In genomic region chr19:37433895-37434262, GRCm38 (mm10) we compare ENCODE assay signal across 8 mouse cellular contexts. TPM values are rescaled to one million over a fixed set of nuclear protein-coding genes. Genes with fewer than 3 reads are reported as not detected.
A peak's percentile ranks its signal among the peaks of the same experiment; 100 is the strongest.
DNase-seq lines count a peak whose midpoint lies in the region; ATAC-seq and TF ChIP-seq lines count a peak whose summit lies in the region.

No protein-coding gene starts in this region.

- peaks cover 7% of the 10 kb centered on the region for H3K79me2 ChIP-seq in liver, adult 2 months (ENCODE audit: control insufficient read depth, insufficient read depth, low read length)

- no peaks in the 10 kb centered on the region for H3K9me3 ChIP-seq in hindbrain, embryonic 12.5 days (replicated peaks)
- H3K9me3 ChIP-seq in neural tube, embryonic 11.5 days (ENCODE audit: control insufficient read depth, low read length) = no peaks in the 10 kb centered on the region

- no peak overlapping the region for H3K27ac ChIP-seq in left cerebral cortex, adult 2 months
- H3K27ac ChIP-seq in brown adipose tissue, adult 24 weeks (replicated peaks; ENCODE audit: low read depth, low read length) = no peak overlapping the region
- no peak overlapping the region for H3K27ac ChIP-seq in hindbrain, embryonic 12.5 days
- peak overlapping the region; percentile 86 for H3K27ac ChIP-seq in liver, adult 2 months (replicated peaks; ENCODE audit: insufficient read depth, low read depth, low read length)
- H3K27ac ChIP-seq in neural tube, embryonic 11.5 days (ENCODE audit: low read depth, low read length) = no peak overlapping the region

- ATAC-seq in hindbrain, embryonic 12.5 days (ENCODE audit: low FRiP score) = peak; percentile 15; the same call in 1 of the 2 replicates
- ATAC-seq in neural tube, embryonic 11.5 days (ENCODE audit: insufficient read depth, low FRiP score, low TSS enrichment) = peak; percentile 23

- no peak for DNase-seq in left cerebral cortex, adult 2 months (ENCODE audit: extremely low spot score in 1 of 2, low spot score in 2 of 2)
- DNase-seq in left cerebral cortex, postnatal 36 days (ENCODE audit: low spot score in 2 of 2) = no peak
- DNase-seq in liver, adult 2 months (ENCODE audit: extremely low read depth, low read depth, low spot score) = peak; percentile 84
- DNase-seq in neural tube, embryonic 11.5 days (ENCODE audit: low spot score) = no peak
- no peak for DNase-seq in right cerebral cortex, postnatal 14 days
- no peak for DNase-seq in left cerebral cortex, adult 8-10 months (ENCODE audit: low spot score in 2 of 2)

- intact Hi-C loops in left cerebral cortex, adult 2 months (cut with DNase I) = no loop called here
- intact Hi-C loops in left cerebral cortex, postnatal 36 days (cut with DNase I) = no loop called here

- no peak for TF ChIP-seq CTCF in left cerebral cortex, adult 2 months (IDR thresholded peaks at IDR 0.05)
- TF ChIP-seq CTCF in liver, adult 2 months (IDR thresholded peaks at IDR 0.05; ENCODE audit: low read depth, low read length) = no peak

- no peak for TF ChIP-seq POLR2A in liver, adult 2 months (IDR thresholded peaks at IDR 0.05; ENCODE audit: extremely low read depth, insufficient read depth, low read length)

- peaks cover 7% of the 10 kb centered on the region for H3K4me1 ChIP-seq in brown adipose tissue, adult 24 weeks (ENCODE audit: control insufficient read depth, insufficient read depth, insufficient read length, low read length)
- peaks cover 17% of the 10 kb centered on the region for H3K4me1 ChIP-seq in hindbrain, embryonic 12.5 days
- peaks cover 8% of the 10 kb centered on the region for H3K4me1 ChIP-seq in liver, adult 2 months (ENCODE audit: control insufficient read depth, insufficient read depth, low read length)
- no peaks in the 10 kb centered on the region; the same call in 1 of the 2 replicates for H3K4me1 ChIP-seq in neural tube, embryonic 11.5 days (ENCODE audit: control insufficient read depth, insufficient read depth, low read length)

- peak overlapping the region; percentile 57 for H3K4me2 ChIP-seq in hindbrain, embryonic 12.5 days (replicated peaks)
- H3K4me2 ChIP-seq in neural tube, embryonic 11.5 days (ENCODE audit: low read depth) = peak overlapping the region; percentile 42

- under 1% methylated on average over 14 of the region's 14 CpGs for WGBS in hindbrain, embryonic 12.5 days
- 3% methylated on average over 14 of the region's 14 CpGs for WGBS in liver, adult 2 months
- 3% methylated on average over 14 of the region's 14 CpGs for WGBS in neural tube, embryonic 11.5 days

- peak overlapping the region; percentile 37 for H3K4me3 ChIP-seq in left cerebral cortex, adult 2 months
- H3K4me3 ChIP-seq in brown adipose tissue, adult 24 weeks (ENCODE audit: insufficient read depth, low read depth, low read length) = peak overlapping the region; percentile 63
- peak overlapping the region; percentile 44 for H3K4me3 ChIP-seq in hindbrain, embryonic 12.5 days
- H3K4me3 ChIP-seq in liver, adult 2 months (ENCODE audit: insufficient read depth, low read depth, low read length) = peak overlapping the region; percentile 90
- peak overlapping the region; percentile 40 for H3K4me3 ChIP-seq in neural tube, embryonic 11.5 days (ENCODE audit: low read depth, low read length)

- no peak overlapping the region for H3K9ac ChIP-seq in hindbrain, embryonic 12.5 days
- H3K9ac ChIP-seq in liver, adult 2 months (ENCODE audit: low read depth, low read length) = peak overlapping the region; percentile 84
- no peak overlapping the region for H3K9ac ChIP-seq in neural tube, embryonic 11.5 days (ENCODE audit: low read length)

- H3K27me3 ChIP-seq in hindbrain, embryonic 12.5 days = peaks cover 80% of the 10 kb centered on the region
- H3K27me3 ChIP-seq in liver, adult 2 months (ENCODE audit: control insufficient read depth, insufficient read depth, low read length) = no peaks in the 10 kb centered on the region
- peaks cover 65% of the 10 kb centered on the region for H3K27me3 ChIP-seq in neural tube, embryonic 11.5 days (ENCODE audit: control insufficient read depth, insufficient read depth, low read length)

- no peaks in the 10 kb centered on the region for H3K36me3 ChIP-seq in hindbrain, embryonic 12.5 days
- peaks cover 17% of the 10 kb centered on the region for H3K36me3 ChIP-seq in liver, adult 2 months (ENCODE audit: control insufficient read depth, insufficient read depth, low read length)
- no peaks in the 10 kb centered on the region for H3K36me3 ChIP-seq in neural tube, embryonic 11.5 days (ENCODE audit: control insufficient read depth, insufficient read depth, low read length)

RNA-seq across cellular contexts. Expression of gene Hhex, which starts 0.7 kb away (rescaled TPM):
- total RNA-seq in left cerebral cortex, adult 2 months (2021) = 1 to 10 TPM; 1.2 to 1.7 TPM
- total RNA-seq in left cerebral cortex, postnatal 36 days (2021) = 1 to 10 TPM; 2.4 to 3.4 TPM
- 2.9 and 4.0 TPM in 2 replicates for polyA plus RNA-seq in brown adipose tissue, adult 24 weeks (2012; ENCODE audit: insufficient read depth, insufficient read length, missing spikeins)
- polyA plus RNA-seq in hindbrain, embryonic 12.5 days (2016; fragmentation: Nextera tagmentation; extraction: Ambion mirVana) = 7.2 and 9.2 TPM in 2 replicates
- total RNA-seq in liver, adult 2 months (2014; rRNA removed) = 15.9 and 28.4 TPM in 2 replicates
- polyA plus RNA-seq in liver, adult 2 months (2012; rRNA removed) = 73.0 and 107 TPM in 2 replicates
- 4.5 and 5.8 TPM in 2 replicates for polyA plus RNA-seq in neural tube, embryonic 11.5 days (2014; fragmentation: Nextera tagmentation; extraction: Ambion mirVana)
- total RNA-seq in left cerebral cortex, adult 8-10 months (2022) = 1 to 10 TPM; 1.8 to 5.5 (median 3.4) TPM

RNA-seq across cellular contexts. Expression of gene Kif11, which starts 57.7 kb away (rescaled TPM):
- under 1 TPM; 0.63 to 0.79 TPM for total RNA-seq in left cerebral cortex, adult 2 months (2021)
- total RNA-seq in left cerebral cortex, postnatal 36 days (2021) = 1 to 10 TPM; 1.1 TPM
- 0.20 TPM in 1 of 2 replicates, not detected in the other for polyA plus RNA-seq in brown adipose tissue, adult 24 weeks (2012; ENCODE audit: insufficient read depth, insufficient read length, missing spikeins)
- 50.3 and 54.2 TPM in 2 replicates for polyA plus RNA-seq in hindbrain, embryonic 12.5 days (2016; fragmentation: Nextera tagmentation; extraction: Ambion mirVana)
- 0.55 and 1.7 TPM in 2 replicates for total RNA-seq in liver, adult 2 months (2014; rRNA removed)
- 0.11 and 0.19 TPM in 2 replicates for polyA plus RNA-seq in liver, adult 2 months (2012; rRNA removed)
- polyA plus RNA-seq in neural tube, embryonic 11.5 days (2014; fragmentation: Nextera tagmentation; extraction: Ambion mirVana) = 75.9 and 78.1 TPM in 2 replicates
- under 1 TPM; 0.53 to 0.89 (median 0.58) TPM for total RNA-seq in left cerebral cortex, adult 8-10 months (2022)

Comparison
In these comparisons a context has a peak if more than half of its experiments do, and no peak if none do; other contexts are left out.
1. H3K4me3 ChIP-seq: peak in every context shown above with its lines; median percentile 90 in liver, adult 2 months; 63 in brown adipose tissue, adult 24 weeks; 44 in hindbrain, embryonic 12.5 days; 40 in neural tube, embryonic 11.5 days; 37 in left cerebral cortex, adult 2 months.